ENCODE assay signal across 8 mouse cellular contexts in genomic region chr16:33829301-33829831, GRCm38 (mm10). TPM values are rescaled to one million over a fixed set of nuclear protein-coding genes. Genes with fewer than 3 reads are reported as not detected.
A peak's percentile ranks its signal among the peaks of the same experiment; 100 is the strongest.
DNase-seq lines count a peak whose midpoint lies in the region; ATAC-seq and TF ChIP-seq lines count a peak whose summit lies in the region.

Gene Itgb5, plus strand, starts transcription at chr16:33829665.

- TF ChIP-seq POLR2A in thymus, adult 2 months (IDR thresholded peaks at IDR 0.05; ENCODE audit: control insufficient read depth, extremely low read depth, insufficient read depth, low read length, poor library complexity): no peak

- no peak within 1 kb of the TSS for H3K27ac ChIP-seq in thymus, adult 2 months (ENCODE audit: control insufficient read depth, insufficient read depth, low read length)
- H3K27ac ChIP-seq in limb, embryonic 10.5 days: peak within 1 kb of the TSS; percentile 97
- peak within 1 kb of the TSS; percentile 92 for H3K27ac ChIP-seq in stomach, embryonic 15.5 days

- H3K4me2 ChIP-seq in stomach, embryonic 15.5 days: peak within 1 kb of the TSS; percentile 89

- no peaks in the 10 kb centered on the region for H3K9me3 ChIP-seq in limb, embryonic 10.5 days (replicated peaks)
- H3K9me3 ChIP-seq in stomach, embryonic 15.5 days: no peaks in the 10 kb centered on the region

- no peaks in the 10 kb centered on the region for H3K36me3 ChIP-seq in thymus, adult 2 months (ENCODE audit: control insufficient read depth, insufficient read depth, low read length)
- no peaks in the 10 kb centered on the region for H3K36me3 ChIP-seq in limb, embryonic 10.5 days
- H3K36me3 ChIP-seq in stomach, embryonic 15.5 days: no peaks in the 10 kb centered on the region

- ATAC-seq in stomach, embryonic 15.5 days (ENCODE audit: insufficient read depth, low FRiP score, low read depth): peak; percentile 73

- H3K9ac ChIP-seq in stomach, embryonic 15.5 days: peak within 1 kb of the TSS; percentile 80

- TF ChIP-seq CTCF in thymus, adult 2 months (IDR thresholded peaks at IDR 0.05; ENCODE audit: borderline replicate concordance, control insufficient read depth, extremely low read depth, insufficient read depth, low read length, poor library complexity): no peak

- peak within 1 kb of the TSS; percentile 55 for H3K4me3 ChIP-seq in thymus, adult 2 months (ENCODE audit: control insufficient read depth, insufficient read depth, low read length)
- H3K4me3 ChIP-seq in limb, embryonic 10.5 days: peak within 1 kb of the TSS; percentile 96
- H3K4me3 ChIP-seq in stomach, embryonic 15.5 days (replicated peaks): peak within 1 kb of the TSS; percentile 94

- peaks cover 25% of the 10 kb centered on the region for H3K4me1 ChIP-seq in thymus, adult 2 months (replicated peaks; ENCODE audit: control insufficient read depth, insufficient read depth, low read length)
- H3K4me1 ChIP-seq in limb, embryonic 10.5 days: peaks cover 56% of the 10 kb centered on the region
- H3K4me1 ChIP-seq in stomach, embryonic 15.5 days: peaks cover 28% of the 10 kb centered on the region

- WGBS in thymus, adult 2 months: 6% methylated on average over 43 of the region's 43 CpGs
- under 1% methylated on average over 43 of the region's 43 CpGs for WGBS in limb, embryonic 10.5 days
- WGBS in stomach, embryonic 15.5 days: under 1% methylated on average over 42 of the region's 43 CpGs

- DNase-seq in thymus, adult 2 months: peak; percentile 7
- no peak for DNase-seq in thymus, postnatal 25 days
- peak; percentile 84 for DNase-seq in embryo, embryonic 9.5 days (ENCODE audit: extremely low spot score)
- DNase-seq in heart, adult 18-20 months: peak; percentile 89 to 90
- DNase-seq in kidney, adult 11 months: peak; percentile 84
- peak; percentile 88 for DNase-seq in limb, embryonic 10.5 days (ENCODE audit: low spot score)
- DNase-seq in mesoderm, embryonic 11.5 days (ENCODE audit: low read depth, low spot score): peak; percentile 58

- peaks cover 3% of the 10 kb centered on the region; the same call in 1 of the 2 replicates for H3K27me3 ChIP-seq in thymus, adult 2 months (ENCODE audit: control insufficient read depth, insufficient read depth, low read length)
- no peaks in the 10 kb centered on the region for H3K27me3 ChIP-seq in limb, embryonic 10.5 days (ENCODE audit: low read depth, poor library complexity, severe bottlenecking)
- H3K27me3 ChIP-seq in stomach, embryonic 15.5 days (replicated peaks): no peaks in the 10 kb centered on the region

RNA-seq across cellular contexts. Expression of gene Itgb5, which starts in this region (rescaled TPM):
- 20.1 and 28.3 TPM in 2 replicates for polyA plus RNA-seq in thymus, adult 2 months (2012; rRNA removed)
- 10 to 100 TPM; 91.3 to 97.2 TPM for total RNA-seq in heart, adult 18-20 months (2021)
- 64.3 and 67.1 TPM in 2 replicates for polyA plus RNA-seq in limb, embryonic 10.5 days (2016; fragmentation: Nextera tagmentation; extraction: Ambion mirVana)
- 50.2 and 50.8 TPM in 2 replicates for polyA plus RNA-seq in stomach, embryonic 15.5 days (2015; fragmentation: Nextera tagmentation; extraction: Ambion mirVana)
